Mouse (Mus musculus): ENCODE results near the gene Qser1. TPM values are rescaled to one million over a fixed set of nuclear protein-coding genes. Genes with fewer than 3 reads are reported as not detected.
"Not testable (repeated sequence)": the region's sequence is repeated elsewhere in the genome, so short reads cannot be mapped to it uniquely, and the experiment has no call there.

Qser1 gene
- polyA plus RNA-seq (2016; fragmentation: Nextera tagmentation; extraction: Ambion mirVana) = 9.6 TPM in 2 replicates

DNA sequence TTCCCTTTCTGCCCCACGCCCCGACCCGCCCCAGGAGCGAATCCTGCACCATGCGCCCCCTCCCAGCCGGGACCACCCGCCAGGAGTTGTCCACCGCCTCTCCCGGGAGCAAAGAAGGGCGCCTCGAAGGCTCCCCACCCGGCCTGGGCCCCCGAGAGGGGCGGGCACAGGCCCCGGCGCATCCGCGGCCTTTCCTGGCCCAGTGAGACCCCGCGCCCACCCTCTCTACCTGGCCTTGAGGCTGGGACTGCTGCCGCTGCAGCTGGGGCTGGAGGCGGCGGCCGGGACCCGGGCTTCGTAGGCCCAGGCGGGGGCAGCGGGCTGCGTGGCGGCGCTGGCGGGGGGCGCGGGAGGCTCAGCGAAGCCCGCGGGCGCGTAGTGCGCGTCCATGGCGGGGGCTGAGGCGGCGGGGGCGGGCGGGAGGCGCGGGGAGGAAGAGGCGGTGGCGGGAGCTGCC lies at the start of gene Qser1:
Gene Qser1, minus strand, starts transcription at position 390 of the 457 bp plus-strand sequence.
- ATAC-seq (ENCODE audit: insufficient number of reproducible peaks, low FRiP score) = peak; percentile 69
- Histone ChIP-seq H3K4me3 (peak within 1 kb of the TSS; percentile 90), H3K9me3 (replicated peaks) (no peaks in the 10 kb centered on the region), H3K27me3 (replicated peaks) (no peaks in the 10 kb centered on the region), H3K4me2 (peak within 1 kb of the TSS; percentile 85), H3K9ac (peak within 1 kb of the TSS; percentile 98), H3K36me3 (no peaks in the 10 kb centered on the region), H3K27ac (ENCODE audit: poor library complexity, severe bottlenecking) (peak within 1 kb of the TSS; percentile 98), H3K4me1 (replicated peaks) (peaks cover 14% of the 10 kb centered on the region)
- 0% methylated on average over 33 of the region's 50 CpGs for WGBS

DNA sequence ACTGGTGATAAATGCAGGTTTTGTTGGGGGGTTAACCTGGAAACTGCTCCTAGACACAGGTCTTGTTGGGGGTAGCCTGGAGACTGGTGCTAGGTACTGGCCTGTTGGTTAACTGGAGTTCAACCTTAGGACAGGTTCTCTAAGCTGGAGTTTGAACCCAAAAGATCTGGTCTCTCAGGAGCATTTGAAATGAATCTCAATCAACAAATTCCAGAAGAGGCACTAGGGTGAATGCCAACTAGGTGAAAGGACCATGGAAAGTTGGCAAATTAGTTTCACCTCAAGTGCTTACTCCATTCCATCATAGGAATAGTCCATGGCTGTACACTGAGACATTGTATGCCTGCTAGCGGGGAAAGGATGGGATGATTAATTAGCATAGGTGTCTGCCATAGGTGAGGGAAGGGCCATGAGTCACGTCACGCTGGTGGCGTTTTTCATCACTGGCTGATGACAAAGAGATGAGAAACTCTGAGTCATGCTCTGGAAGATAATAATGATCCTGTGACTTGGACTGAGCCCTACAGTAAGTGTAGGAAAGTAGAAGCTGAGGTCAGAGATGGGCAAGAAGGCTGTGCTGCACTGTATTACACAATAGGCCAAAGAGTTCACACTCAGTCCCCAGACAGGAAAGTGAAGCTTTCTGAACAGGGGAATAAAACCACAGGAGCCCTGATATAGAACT lies 47.8 kb upstream of the Qser1 start:
- Histone ChIP-seq H3K4me1 (replicated peaks) (no peaks in the 10 kb centered on the region), H3K9ac (no peak overlapping the region)

DNA sequence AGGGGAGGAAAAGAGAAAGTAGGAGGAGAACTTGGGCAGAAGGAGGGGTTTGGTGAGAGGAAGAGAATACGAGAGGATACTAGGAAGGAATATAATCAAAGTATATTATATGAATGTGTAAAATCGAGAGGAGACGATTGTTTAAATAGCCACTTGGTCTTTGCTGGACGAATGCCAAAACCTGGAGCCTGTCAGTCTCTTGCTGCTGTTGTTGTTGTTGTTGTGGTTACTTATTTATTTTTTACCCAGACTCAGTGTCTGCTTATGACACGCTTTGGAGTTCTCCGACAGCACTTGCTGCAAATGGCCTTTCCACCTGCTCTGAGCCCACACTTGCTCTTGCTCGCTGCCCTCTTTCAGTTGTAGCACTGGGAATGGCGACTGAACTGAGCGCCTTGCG lies 43.9 kb upstream of the Qser1 start:
- H3K9me3 ChIP-seq (replicated peaks) = no peaks in the 10 kb centered on the region
- ATAC-seq (ENCODE audit: insufficient number of reproducible peaks, low FRiP score) = no peak
- H3K27me3 ChIP-seq (replicated peaks) = no peaks in the 10 kb centered on the region
- H3K4me3 ChIP-seq = no peak overlapping the region
- H3K4me1 ChIP-seq (replicated peaks) = no peaks in the 10 kb centered on the region
- H3K27ac ChIP-seq (ENCODE audit: poor library complexity, severe bottlenecking) = no peak overlapping the region
- no peaks in the 10 kb centered on the region for H3K36me3 ChIP-seq
- no peak overlapping the region for H3K9ac ChIP-seq
- H3K4me2 ChIP-seq = no peak overlapping the region
- WGBS = 79% methylated on average over 10 of the region's 10 CpGs

More for the DNA sequence above, 47.8 kb upstream of the Qser1 start:
- WGBS = 79% methylated on average over 4 of the region's 4 CpGs
- H3K27ac ChIP-seq (ENCODE audit: poor library complexity, severe bottlenecking) = no peak overlapping the region
- H3K27me3 ChIP-seq (replicated peaks) = no peaks in the 10 kb centered on the region
- H3K9me3 ChIP-seq (replicated peaks) = no peaks in the 10 kb centered on the region
- no peak for ATAC-seq (ENCODE audit: insufficient number of reproducible peaks, low FRiP score)
- H3K4me3 ChIP-seq = no peak overlapping the region
- no peaks in the 10 kb centered on the region for H3K36me3 ChIP-seq
- H3K4me2 ChIP-seq = no peak overlapping the region

DNA sequence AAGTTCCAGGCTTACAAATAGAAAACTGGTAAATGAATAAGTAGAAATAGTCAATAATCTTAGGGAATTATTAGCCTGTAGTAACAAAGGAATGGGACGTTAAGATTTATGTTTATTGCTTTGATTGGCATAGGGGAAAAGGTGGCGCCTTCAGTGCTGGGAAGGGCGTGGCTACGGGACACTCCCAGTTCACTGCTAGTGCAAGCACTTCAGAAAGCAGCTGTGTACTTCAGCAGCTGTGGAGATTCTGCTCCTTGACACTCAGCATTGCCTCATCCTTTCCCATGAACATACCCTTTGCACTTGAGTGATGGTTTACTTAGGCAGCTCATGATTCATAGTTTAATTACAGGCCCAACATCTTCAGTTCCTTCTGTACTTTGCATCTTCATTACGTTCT lies 42.5 kb upstream of the Qser1 start:
- no peak overlapping the region for H3K4me3 ChIP-seq
- no peaks in the 10 kb centered on the region for H3K9me3 ChIP-seq (replicated peaks)
- no peak for ATAC-seq (ENCODE audit: insufficient number of reproducible peaks, low FRiP score)
- H3K27ac ChIP-seq (ENCODE audit: poor library complexity, severe bottlenecking) = no peak overlapping the region
- no peak overlapping the region for H3K9ac ChIP-seq
- H3K27me3 ChIP-seq (replicated peaks) = no peaks in the 10 kb centered on the region
- H3K4me2 ChIP-seq = no peak overlapping the region
- H3K4me1 ChIP-seq (replicated peaks) = no peaks in the 10 kb centered on the region
- no peaks in the 10 kb centered on the region for H3K36me3 ChIP-seq
- WGBS = 80% methylated on average over 5 of the region's 5 CpGs

DNA sequence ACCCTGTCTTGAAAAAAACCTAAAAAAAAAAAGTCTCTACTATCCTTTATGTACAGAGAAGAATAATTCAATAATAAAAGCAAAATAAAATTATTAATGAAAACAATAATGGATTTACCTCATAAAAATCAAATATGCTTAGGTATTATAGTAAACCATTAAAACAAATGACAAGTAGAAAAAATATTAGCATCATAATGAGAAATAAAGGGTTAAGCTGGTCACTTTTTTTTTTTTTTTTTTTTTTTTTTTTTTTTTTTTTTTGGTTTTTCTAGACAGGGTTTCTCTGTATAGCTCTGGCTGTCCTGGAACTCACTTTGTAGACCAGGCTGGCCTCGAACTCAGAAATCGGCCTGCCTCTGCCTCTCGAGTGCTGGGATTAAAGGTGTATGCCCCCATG lies 41.5 kb upstream of the Qser1 start:
- not testable (repeated sequence) for H3K27me3 ChIP-seq (replicated peaks); H3K27ac ChIP-seq (ENCODE audit: poor library complexity, severe bottlenecking); H3K4me2 ChIP-seq; H3K36me3 ChIP-seq; H3K4me3 ChIP-seq; H3K9me3 ChIP-seq (replicated peaks); H3K4me1 ChIP-seq (replicated peaks); ATAC-seq (ENCODE audit: insufficient number of reproducible peaks, low FRiP score); H3K9ac ChIP-seq
- 78% methylated on average over 3 of the region's 3 CpGs for WGBS

DNA sequence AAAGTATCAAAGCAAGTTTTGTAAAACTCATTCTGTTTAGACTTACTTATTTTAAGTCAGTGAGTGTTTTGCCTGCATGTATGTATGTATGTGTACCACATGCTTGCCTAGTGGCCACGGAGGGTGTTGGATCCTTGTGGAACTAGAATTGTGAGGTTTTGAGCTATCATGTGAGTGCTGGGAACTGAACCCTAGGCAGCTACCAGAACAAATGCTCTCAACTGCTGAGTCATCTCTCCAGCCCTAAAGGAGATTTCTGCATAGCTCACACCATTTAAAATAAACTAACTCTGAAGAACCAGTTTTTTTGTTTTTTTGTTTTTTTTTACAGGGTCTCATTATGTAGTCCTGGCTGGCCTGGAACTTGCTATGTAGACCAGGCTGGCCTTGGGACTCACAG lies 39.7 kb upstream of the Qser1 start:
- WGBS = 50% methylated on average over 1 of the region's 1 CpGs
- no peak for ATAC-seq (ENCODE audit: insufficient number of reproducible peaks, low FRiP score)
- no peaks in the 10 kb centered on the region for H3K36me3 ChIP-seq
- H3K27ac ChIP-seq (ENCODE audit: poor library complexity, severe bottlenecking) = no peak overlapping the region
- no peak overlapping the region for H3K4me2 ChIP-seq
- no peaks in the 10 kb centered on the region for H3K9me3 ChIP-seq (replicated peaks)
- H3K4me1 ChIP-seq (replicated peaks) = no peaks in the 10 kb centered on the region
- no peak overlapping the region for H3K9ac ChIP-seq
- H3K4me3 ChIP-seq = no peak overlapping the region
- 0 out of 2 replicates have a peak, but pooled peaks cover under 1% of the 10 kb centered on the region for H3K27me3 ChIP-seq (replicated peaks)

DNA sequence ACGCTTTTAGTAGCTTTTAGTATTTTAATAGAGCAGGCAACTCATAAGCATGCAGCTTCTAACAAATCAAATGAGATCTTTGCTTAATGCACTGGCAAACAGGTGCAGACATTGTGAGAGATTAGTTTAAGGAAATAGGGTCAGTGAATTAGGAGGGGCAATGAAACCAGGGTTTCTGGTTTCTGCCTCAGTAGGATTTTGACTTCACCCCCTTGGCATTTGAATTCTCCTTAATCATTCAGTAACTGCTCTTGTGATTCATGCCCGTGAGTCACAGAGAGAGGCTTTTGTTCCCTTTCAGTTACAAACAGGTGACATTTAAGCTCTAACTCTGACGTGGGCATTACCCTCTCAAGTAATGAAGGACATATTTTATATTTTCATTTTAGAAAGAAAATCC lies 39.2 kb upstream of the Qser1 start:
- no peaks in the 10 kb centered on the region for H3K4me1 ChIP-seq (replicated peaks)
- 56% methylated on average over 3 of the region's 3 CpGs for WGBS
- ATAC-seq (ENCODE audit: insufficient number of reproducible peaks, low FRiP score) = no peak
- H3K36me3 ChIP-seq = no peaks in the 10 kb centered on the region
- H3K4me2 ChIP-seq = no peak overlapping the region
- H3K9ac ChIP-seq = no peak overlapping the region
- H3K9me3 ChIP-seq (replicated peaks) = no peaks in the 10 kb centered on the region
- no peak overlapping the region for H3K4me3 ChIP-seq
- 0 out of 2 replicates have a peak, but pooled peaks cover 5% of the 10 kb centered on the region for H3K27me3 ChIP-seq (replicated peaks)
- H3K27ac ChIP-seq (ENCODE audit: poor library complexity, severe bottlenecking) = no peak overlapping the region

DNA sequence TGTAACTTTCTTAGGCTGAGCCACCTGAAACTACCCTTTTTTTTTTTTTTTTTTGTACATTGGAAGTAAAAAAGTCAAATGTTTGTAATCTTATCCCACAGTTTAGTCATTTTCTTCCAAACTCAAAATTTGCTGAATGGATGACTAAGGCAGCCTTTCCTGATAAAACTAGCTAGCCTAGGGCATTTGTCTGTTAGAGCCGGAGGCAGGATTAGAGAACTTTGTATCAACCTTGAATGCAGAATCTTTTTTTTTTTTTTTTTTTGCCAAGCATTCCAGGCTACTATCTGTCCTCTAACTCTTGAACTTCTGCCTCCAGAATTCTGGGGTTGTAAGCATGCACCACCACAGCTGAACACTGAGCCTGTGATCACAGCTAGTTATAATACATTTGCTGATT lies 38.3 kb upstream of the Qser1 start:
- no peak overlapping the region for H3K4me3 ChIP-seq
- H3K9ac ChIP-seq = no peak overlapping the region
- ATAC-seq (ENCODE audit: insufficient number of reproducible peaks, low FRiP score) = no peak
- H3K9me3 ChIP-seq (replicated peaks) = no peaks in the 10 kb centered on the region
- 31% methylated on average over 1 of the region's 1 CpGs for WGBS
- no peak overlapping the region for H3K4me2 ChIP-seq
- H3K4me1 ChIP-seq (replicated peaks) = no peaks in the 10 kb centered on the region
- no peak overlapping the region for H3K27ac ChIP-seq (ENCODE audit: poor library complexity, severe bottlenecking)
- no peaks in the 10 kb centered on the region for H3K36me3 ChIP-seq
- 0 out of 2 replicates have a peak, but pooled peaks cover 6% of the 10 kb centered on the region for H3K27me3 ChIP-seq (replicated peaks)

DNA sequence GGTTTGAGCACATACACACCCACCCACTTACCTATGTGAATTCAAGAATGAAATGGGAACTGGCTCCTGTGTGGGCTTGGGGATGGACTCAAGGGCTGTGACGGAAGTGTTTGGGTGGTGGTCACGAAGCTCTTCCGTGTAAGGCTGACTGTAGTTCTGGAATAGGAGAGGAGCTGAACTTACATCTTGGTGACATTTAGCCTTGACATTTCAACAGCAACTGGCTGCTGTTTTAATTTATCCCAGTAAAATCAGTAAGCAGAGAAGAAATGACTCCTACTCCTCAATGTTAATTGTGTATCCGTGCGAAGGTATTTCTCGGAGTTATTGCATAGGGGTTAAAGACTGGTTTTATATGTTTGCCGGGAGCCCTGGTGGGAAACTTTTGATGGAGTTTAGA lies 36.0 kb upstream of the Qser1 start:
- Histone ChIP-seq H3K4me1 (replicated peaks) (peaks cover 7% of the 10 kb centered on the region; the same call in 1 of the 2 replicates), H3K4me2 (no peak overlapping the region), H3K9ac (no peak overlapping the region), H3K27ac (ENCODE audit: poor library complexity, severe bottlenecking) (no peak overlapping the region), H3K36me3 (no peaks in the 10 kb centered on the region), H3K27me3 (replicated peaks) (0 out of 2 replicates have a peak, but pooled peaks cover 6% of the 10 kb centered on the region), H3K9me3 (replicated peaks) (no peaks in the 10 kb centered on the region), H3K4me3 (no peak overlapping the region)
- no peak for ATAC-seq (ENCODE audit: insufficient number of reproducible peaks, low FRiP score)
- 84% methylated on average over 7 of the region's 7 CpGs for WGBS

DNA sequence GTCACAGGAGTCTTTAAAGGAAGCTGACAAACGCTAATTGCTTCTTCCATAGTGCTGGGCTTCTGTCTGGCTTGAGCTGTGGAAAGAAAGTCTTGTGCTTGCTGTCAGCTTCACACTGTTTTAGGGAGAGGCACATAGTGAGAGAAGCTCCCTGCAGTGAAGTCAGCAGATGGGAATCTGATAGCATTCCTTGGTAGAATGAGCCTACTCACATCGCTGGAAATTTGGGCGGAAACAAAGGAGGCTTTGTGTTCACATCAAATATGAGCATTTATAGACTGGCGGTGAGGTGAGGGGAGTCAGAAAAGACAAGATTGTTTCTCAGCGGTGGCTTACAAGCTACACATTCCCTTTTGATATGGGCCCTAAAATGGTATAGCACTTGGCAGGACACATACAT lies 35.1 kb upstream of the Qser1 start:
- Histone ChIP-seq H3K27me3 (replicated peaks) (0 out of 2 replicates have a peak, but pooled peaks cover 6% of the 10 kb centered on the region), H3K9me3 (replicated peaks) (no peaks in the 10 kb centered on the region), H3K27ac (ENCODE audit: poor library complexity, severe bottlenecking) (no peak overlapping the region), H3K4me1 (replicated peaks) (peaks cover 11% of the 10 kb centered on the region; the same call in 1 of the 2 replicates), H3K9ac (no peak overlapping the region), H3K36me3 (no peaks in the 10 kb centered on the region), H3K4me2 (no peak overlapping the region), H3K4me3 (no peak overlapping the region)
- ATAC-seq (ENCODE audit: insufficient number of reproducible peaks, low FRiP score) = no peak
- WGBS = 28% methylated on average over 5 of the region's 5 CpGs

DNA sequence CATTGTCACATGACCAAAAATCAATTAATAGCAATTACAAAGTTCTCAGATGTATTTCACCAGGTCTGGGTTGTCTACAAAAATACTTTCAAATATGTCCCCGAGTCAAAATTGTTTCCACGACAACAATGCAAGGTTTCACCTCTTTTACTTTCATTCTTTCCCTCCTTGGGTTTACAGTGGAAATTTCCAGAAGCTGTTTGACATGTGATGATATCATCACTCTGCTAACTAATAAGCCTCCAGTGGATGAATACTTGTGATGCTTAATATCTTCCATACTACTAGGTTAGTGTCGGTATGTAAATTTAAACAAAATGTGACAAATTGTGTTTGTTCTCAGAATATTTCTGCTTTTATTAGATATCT lies 33.4 kb upstream of the Qser1 start:
- Histone ChIP-seq H3K9ac (peak overlapping the region; percentile 76; the same call in 1 of the 2 replicates), H3K36me3 (no peaks in the 10 kb centered on the region), H3K27ac (ENCODE audit: poor library complexity, severe bottlenecking) (no peak overlapping the region), H3K4me3 (peak overlapping the region; percentile 61), H3K9me3 (replicated peaks) (no peaks in the 10 kb centered on the region), H3K27me3 (replicated peaks) (0 out of 2 replicates have a peak, but pooled peaks cover 6% of the 10 kb centered on the region), H3K4me1 (replicated peaks) (peaks cover 11% of the 10 kb centered on the region; the same call in 1 of the 2 replicates), H3K4me2 (peak overlapping the region; percentile 99)
- 72% methylated on average over 3 of the region's 3 CpGs for WGBS
- no peak for ATAC-seq (ENCODE audit: insufficient number of reproducible peaks, low FRiP score)
